Mouse (Mus musculus) heart, adult 2 months (tissue): ENCODE results near the gene Slc38a3. TPM values are rescaled to one million over a fixed set of nuclear protein-coding genes. Genes with fewer than 3 reads are reported as not detected.

Experiments
- DNase-seq, 2 experiments: peaks; one replicate each; pipeline ENCODE4 v3.0.0; 2021
- H3K27ac ChIP-seq: fragments of 200-600 bp; 2 replicates; pipeline ENCODE4 v1.8.1; 2022
- H3K27me3 ChIP-seq: fragments of 200-500 bp; 2 replicates; pipeline ENCODE4 v1.6.1; 2012; ENCODE audit warnings: mild to moderate bottlenecking, low read length, inconsistent platforms, mixed read lengths; ENCODE audit not compliant: control insufficient read depth, insufficient read depth
- H3K36me3 ChIP-seq: fragments of 200-500 bp; 2 replicates; pipeline ENCODE4 v1.6.1; 2012; ENCODE audit warnings: low read length, inconsistent platforms; ENCODE audit not compliant: control insufficient read depth, insufficient read depth
- H3K4me1 ChIP-seq: fragments of 200-500 bp; 2 replicates; pipeline ENCODE4 v1.6.1; 2011; ENCODE audit warnings: low read length; ENCODE audit not compliant: control insufficient read depth, insufficient read depth
- H3K4me3 ChIP-seq: fragments of 200-600 bp; 2 replicates; pipeline ENCODE4 v1.8.1; 2022
- H3K79me2 ChIP-seq: fragments of 200-500 bp; replicated peaks from 2 replicates; pipeline ENCODE4 v1.6.1; 2012; ENCODE audit warnings: mild to moderate bottlenecking, inconsistent platforms, low read length, moderate library complexity, mixed read lengths; ENCODE audit not compliant: control insufficient read depth, insufficient read depth
- H3K9ac ChIP-seq: fragments of 200-500 bp; 2 replicates; pipeline ENCODE4 v1.6.1; 2012; ENCODE audit warnings: low read depth, mild to moderate bottlenecking, control low read depth, inconsistent platforms, low read length, mixed read lengths
- CTCF ChIP-seq: fragments of 200-600 bp; IDR thresholded peaks from 2 replicates; pipeline ENCODE4 v1.8.1; 2022; ENCODE audit warnings: antibody characterized with exemption, mild to moderate bottlenecking, moderate library complexity
- EP300 ChIP-seq: fragments of 200-500 bp; IDR thresholded peaks from 2 replicates; pipeline ENCODE4 v1.6.1; 2011; ENCODE audit warnings: low read depth, low read length, control low read depth; ENCODE audit not compliant: insufficient read depth
- POLR2A ChIP-seq: fragments of 200-500 bp; IDR thresholded peaks from 2 replicates; pipeline ENCODE4 v1.6.1; 2011; ENCODE audit warnings: mild to moderate bottlenecking, low read depth, low read length, control low read depth; ENCODE audit not compliant: insufficient read depth
- WGBS: fragments of 180-500 bp; shearing (Covaris S2); methylation state at CpG from one replicate; pipeline ENCODE4 v1.1.7; 2018; 5-methylcytosine and 5-hydroxymethylcytosine counted together
- intact Hi-C: fragments of 180-260 bp; cut with DNase I; formaldehyde crosslinking; loops from one replicate; pipeline ENCODE4 v1.15.1; 2025
- long read RNA-seq: library from polyadenylated mRNA; stranded (forward); transcript quantifications from one replicate; pipeline ENCODE4 v2.0.0, GENCODE M21; 2021
- polyA plus RNA-seq: library from polyadenylated mRNA; depleted of rRNA; stranded (reverse); fragments of >200 nt; gene quantifications from 2 replicates; pipeline ENCODE4 v1.2.3, GENCODE M21; 2012; rRNA removed
- total RNA-seq, 2 experiments: library from RNA; stranded (reverse); gene quantifications; 2 replicates each; pipeline ENCODE4 v1.2.3; 2021

Slc38a3 gene
- total RNA-seq = 10 to 100 TPM; 71.5 to 88.3 TPM
- polyA plus RNA-seq = 162 and 314 TPM in 2 replicates
- long read RNA-seq, transcript Slc38a3-201 (16 exons, 2,585 nt) = minor isoform, 5 of 30 reads
- long read RNA-seq, transcript Slc38a3-209 (16 exons, 2,463 nt) = major isoform, 17 of 30 reads
- long read RNA-seq, partial matches to known transcripts = 3 of 30 reads
- long read RNA-seq, other reads (novel, unspliced or antisense) = 5 of 30 reads

DNA sequence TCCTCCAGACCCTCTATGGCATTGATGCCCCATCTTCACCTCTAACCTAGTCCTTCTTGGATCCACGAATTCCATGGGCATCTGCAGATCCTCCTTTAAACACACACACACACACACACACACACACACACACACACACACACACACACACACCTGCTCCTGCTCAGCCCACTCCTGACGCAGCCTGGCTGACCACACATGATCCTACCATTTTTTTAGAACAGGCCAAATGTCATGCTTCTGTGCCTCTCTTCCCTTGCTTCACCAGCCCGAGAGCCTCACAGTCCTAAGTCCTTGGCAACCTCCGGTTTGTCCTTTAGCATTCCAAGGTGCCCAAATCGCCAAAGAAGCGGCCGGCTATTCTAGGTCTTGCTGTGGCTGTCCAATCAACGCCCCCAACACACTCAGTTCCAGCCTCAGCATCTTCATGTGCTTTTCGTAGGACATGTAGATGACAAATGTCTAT lies at the start of gene Slc38a3:
Slc38a3 (minus strand) TSS at position 51 of the 466 bp plus-strand sequence.
- intact Hi-C loops = no loop called here
- H3K79me2 ChIP-seq = no peaks in the 10 kb centered on the region; the same call in 1 of the 2 replicates
- 90% methylated on average over 9 of the region's 9 CpGs for WGBS
- peak within 1 kb of the TSS; percentile 89 for H3K27ac ChIP-seq
- no peak within 1 kb of the TSS for H3K4me3 ChIP-seq
- TF ChIP-seq CTCF (no peak), POLR2A (no peak), EP300 (no peak)
- no peak within 1 kb of the TSS for H3K9ac ChIP-seq
- H3K4me1 ChIP-seq = peaks cover 13% of the 10 kb centered on the region; the same call in 1 of the 2 replicates
- no peaks in the 10 kb centered on the region for H3K36me3 ChIP-seq
- DNase-seq = no peak
- H3K27me3 ChIP-seq = no peaks in the 10 kb centered on the region

DNA sequence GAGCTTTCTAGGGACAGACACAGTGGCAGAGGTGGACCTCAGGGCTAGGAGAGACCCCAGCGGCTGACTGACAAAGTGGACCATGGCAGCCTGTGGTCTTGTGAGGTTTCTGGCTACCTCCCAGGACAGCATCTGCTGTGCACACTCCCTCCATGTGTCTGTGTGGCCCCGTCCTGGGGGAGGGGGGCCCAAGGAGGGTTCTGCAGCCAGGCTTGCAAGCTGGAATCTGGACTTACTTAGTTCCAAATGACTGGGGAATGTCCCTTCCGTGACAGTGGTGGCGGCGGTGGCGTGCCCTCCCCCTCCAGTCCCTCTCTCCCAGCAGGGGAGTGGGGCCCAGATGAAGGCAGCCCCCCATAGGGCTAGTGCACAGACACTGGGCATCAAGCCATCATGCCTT lies 47.6 kb upstream of the Slc38a3 start:
- TF ChIP-seq CTCF = no peak
- TF ChIP-seq POLR2A = no peak
- TF ChIP-seq EP300 = no peak
- no peak overlapping the region for H3K9ac ChIP-seq
- intact Hi-C loops = no loop called here
- H3K27me3 ChIP-seq = no peaks in the 10 kb centered on the region
- whole genome bisulfite sequencing = 71% methylated on average over 6 of the region's 6 CpGs
- DNase-seq = no peak
- no peaks in the 10 kb centered on the region for H3K36me3 ChIP-seq
- H3K4me3 ChIP-seq = no peak overlapping the region
- no peaks in the 10 kb centered on the region for H3K79me2 ChIP-seq
- H3K27ac ChIP-seq = no peak overlapping the region
- peaks cover 12% of the 10 kb centered on the region for H3K4me1 ChIP-seq

DNA sequence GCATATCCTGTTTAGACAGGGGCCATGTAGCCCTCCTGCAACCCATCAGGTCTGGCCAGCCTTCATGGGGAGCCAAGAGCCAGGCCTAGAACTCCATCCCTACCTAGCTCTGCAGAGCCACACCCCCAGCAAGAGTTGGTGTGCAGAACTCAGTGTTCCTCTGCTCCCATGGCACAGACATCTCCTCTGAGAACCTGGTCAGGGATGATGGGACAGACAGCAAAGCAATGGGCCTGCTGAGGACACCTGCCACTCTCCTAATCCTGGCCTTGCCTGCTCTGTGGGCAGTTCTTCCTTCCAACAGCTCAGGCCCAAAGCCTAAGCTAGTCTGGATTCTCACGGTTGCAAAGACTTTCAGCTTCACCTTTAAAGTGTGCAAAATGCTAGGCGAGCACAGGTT lies 46.3 kb upstream of the Slc38a3 start:
- H3K4me1 ChIP-seq = peaks cover 12% of the 10 kb centered on the region
- no peak for DNase-seq
- 92% methylated on average over 2 of the region's 2 CpGs for WGBS
- no peaks in the 10 kb centered on the region for H3K27me3 ChIP-seq
- no peak overlapping the region for H3K27ac ChIP-seq
- no peak overlapping the region for H3K4me3 ChIP-seq
- no peaks in the 10 kb centered on the region for H3K36me3 ChIP-seq
- no peak overlapping the region for H3K9ac ChIP-seq
- intact Hi-C loops = no loop called here
- no peak for TF ChIP-seq POLR2A
- TF ChIP-seq CTCF = no peak
- TF ChIP-seq EP300 = no peak
- no peaks in the 10 kb centered on the region for H3K79me2 ChIP-seq

DNA sequence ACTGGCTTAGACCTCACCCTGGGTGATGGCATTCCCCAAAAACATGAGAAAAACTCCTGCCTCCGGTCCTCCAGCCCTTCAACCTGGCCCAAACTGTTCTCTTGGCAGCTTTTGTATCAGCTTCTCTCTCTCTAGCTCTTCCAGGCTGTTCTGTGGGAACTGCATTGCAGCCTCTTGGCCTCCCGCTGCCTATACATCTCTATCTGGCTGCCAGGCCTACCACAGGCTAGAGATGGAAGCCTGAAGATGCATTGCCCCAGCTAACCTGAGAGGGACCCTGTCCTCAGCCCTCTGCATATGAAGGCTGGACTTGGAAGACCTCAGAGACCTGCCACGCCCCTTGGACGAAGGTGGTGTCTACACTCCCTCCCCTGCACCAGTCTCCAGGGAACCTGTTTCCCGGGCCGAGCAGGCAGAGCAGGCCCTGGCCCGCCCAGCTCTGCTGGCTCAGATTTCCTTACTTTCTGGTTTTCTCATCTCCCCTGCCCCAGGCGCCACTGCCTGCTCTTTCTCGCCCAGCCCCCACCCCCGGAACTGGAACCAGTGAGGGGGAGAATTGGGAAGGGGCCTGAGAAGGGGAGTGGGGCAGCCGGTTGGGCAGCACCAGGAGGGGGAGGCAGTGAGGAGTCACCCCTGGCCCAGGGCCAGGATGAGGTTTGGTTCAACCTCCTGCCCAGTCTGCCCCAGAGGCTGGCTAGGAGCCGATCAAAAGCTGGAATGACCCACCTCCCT lies 45.1 kb upstream of the Slc38a3 start:
- no peak overlapping the region for H3K9ac ChIP-seq
- DNase-seq = peak; percentile 65 to 66
- 28% methylated on average over 12 of the region's 12 CpGs for WGBS
- H3K4me1 ChIP-seq = peaks cover 12% of the 10 kb centered on the region
- H3K27ac ChIP-seq = peak overlapping the region; percentile 59
- H3K79me2 ChIP-seq = no peaks in the 10 kb centered on the region
- no peak overlapping the region for H3K4me3 ChIP-seq
- TF ChIP-seq CTCF (peak; percentile 18; the same call in 1 of the 2 replicates), POLR2A (no peak)
- intact Hi-C loops = no loop called here
- H3K36me3 ChIP-seq = no peaks in the 10 kb centered on the region
- H3K27me3 ChIP-seq = no peaks in the 10 kb centered on the region

DNA sequence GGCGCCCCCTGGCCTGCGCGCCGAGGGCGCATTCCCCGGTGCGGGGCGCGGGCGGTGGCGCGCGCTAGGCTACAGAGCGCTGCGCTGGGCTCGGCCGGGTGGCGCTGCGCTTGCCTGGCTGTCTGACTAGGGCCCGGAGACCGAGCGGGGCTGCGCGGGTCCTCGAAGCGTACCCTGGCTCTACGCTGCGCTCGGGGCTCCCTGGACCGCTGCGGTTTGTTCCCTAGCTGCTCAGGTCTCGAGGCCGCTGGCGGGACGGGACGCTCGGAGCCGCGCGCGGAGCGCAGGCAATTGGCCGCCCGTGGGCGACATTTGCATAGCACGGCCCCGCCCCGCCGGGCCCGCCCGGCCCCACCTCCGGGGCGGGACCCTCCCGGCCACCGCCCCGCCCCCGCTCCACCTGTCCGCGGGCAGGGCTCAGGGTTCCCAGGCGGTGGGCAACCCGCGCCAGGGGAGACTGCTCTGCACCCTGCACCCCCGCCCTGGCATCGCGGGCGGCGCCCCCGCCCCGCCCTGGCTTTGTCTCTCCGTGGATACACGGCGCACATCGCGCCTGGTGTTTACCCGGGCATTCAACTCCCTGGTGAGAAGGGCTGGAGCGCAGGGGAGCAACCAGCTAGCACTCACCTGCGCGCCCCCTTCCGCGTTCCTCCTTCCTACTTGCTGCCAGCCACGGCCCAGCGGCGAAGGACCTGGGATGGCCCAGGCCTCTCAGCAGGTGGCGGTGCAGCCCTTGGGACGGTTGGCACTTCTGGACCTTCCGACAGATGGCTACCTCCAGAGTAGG lies 40.6 kb upstream of the Slc38a3 start, which contains the start of gene Sema3f:
Sema3f (minus strand) TSS at position 779 of the 787 bp plus-strand sequence.
- Histone ChIP-seq H3K27me3 (no peaks in the 10 kb centered on the region), H3K4me1 (peaks cover 8% of the 10 kb centered on the region), H3K36me3 (no peaks in the 10 kb centered on the region), H3K27ac (peak within 1 kb of the TSS; percentile 79), H3K79me2 (no peaks in the 10 kb centered on the region), H3K9ac (peak within 1 kb of the TSS; percentile 83), H3K4me3 (peak within 1 kb of the TSS; percentile 60)
- DNase-seq = peak; percentile 85 to 89
- WGBS = 2% methylated on average over 79 of the region's 86 CpGs
- no peak for TF ChIP-seq EP300
- peak; percentile 64 for TF ChIP-seq CTCF
- peak; percentile 77 for TF ChIP-seq POLR2A
- intact Hi-C loops = loop anchor here (2.0 kb wide), 2 partner anchors 25 to 29 kb away; no protein-coding TSS in a partner anchor
